Mouse (Mus musculus): Measurements from ENCODE around the gene B4galnt2.

DNA sequence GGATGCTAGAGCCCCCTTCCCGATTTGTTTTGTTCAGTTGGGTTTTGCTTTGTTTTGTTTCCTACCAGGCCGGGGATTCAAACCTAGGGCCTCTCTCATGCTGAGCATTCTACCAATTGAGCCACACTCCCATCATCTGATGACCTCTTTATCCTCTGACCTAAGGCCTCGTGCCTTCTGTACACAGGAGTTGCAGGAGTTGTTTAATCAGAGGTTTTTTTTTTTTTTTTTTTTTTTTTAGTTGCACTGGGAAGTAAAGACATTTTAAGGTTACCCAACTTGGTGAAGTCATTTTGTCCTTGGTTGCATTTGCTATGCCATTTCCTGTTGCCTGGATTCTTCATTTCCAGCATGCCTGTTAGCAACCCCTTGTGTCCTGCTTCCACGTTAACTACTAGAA lies 45.2 kb downstream of the B4galnt2 start:
- TF ChIP-seq POLR2A (IDR thresholded peaks at IDR 0.05; ENCODE audit: borderline replicate concordance, extremely low read depth, low read depth, low read length) = no peak
- no peak for TF ChIP-seq CTCF (IDR thresholded peaks at IDR 0.05; ENCODE audit: insufficient read depth, low read length)

Measured in lung, adult 2 months (tissue).